Mouse (Mus musculus): Measurements from ENCODE around the gene Large1. TPM values are rescaled to one million over a fixed set of nuclear protein-coding genes. Genes with fewer than 3 reads are reported as not detected.
"Not testable (repeated sequence)": the region's sequence is repeated elsewhere in the genome, so short reads cannot be mapped to it uniquely, and the experiment has no call there.

Gene Large1
- total RNA-seq (2021) = 10 to 100 TPM; 17.7 to 19.0 TPM
- long read RNA-seq, experiment 1, partial matches to known transcripts = 2 of 6 reads
- long read RNA-seq, experiment 1, other reads (novel, unspliced or antisense) = 1 of 6 reads
- long read RNA-seq, experiment 2, partial matches to known transcripts = 2 of 5 reads
- long read RNA-seq, experiment 2, other reads (novel, unspliced or antisense) = 1 of 5 reads

- intact Hi-C loops (cut with DNase I; ENCODE audit: low total_unique reads) = loop anchor here (10.0 kb wide), 1 partner anchor 118 kb away; no protein-coding TSS in a partner anchor
- peak; percentile 99 for DNase-seq
These were observed at the start of gene Large1 for GRCm38 (mm10) chr8:73353108-73353793. Large1 (minus strand) TSS chr8:73353540.

- intact Hi-C loops (cut with DNase I; ENCODE audit: low total_unique reads) = no loop called here
- DNase-seq = no peak
These were observed 47.0 kb upstream of the Large1 start for GRCm38 (mm10) chr8:73400343-73400742.

- DNase-seq; intact Hi-C loops (cut with DNase I; ENCODE audit: low total_unique reads): not testable (repeated sequence)
These were observed 19.7 kb upstream of the Large1 start for GRCm38 (mm10) chr8:73373001-73373400.

DNA sequence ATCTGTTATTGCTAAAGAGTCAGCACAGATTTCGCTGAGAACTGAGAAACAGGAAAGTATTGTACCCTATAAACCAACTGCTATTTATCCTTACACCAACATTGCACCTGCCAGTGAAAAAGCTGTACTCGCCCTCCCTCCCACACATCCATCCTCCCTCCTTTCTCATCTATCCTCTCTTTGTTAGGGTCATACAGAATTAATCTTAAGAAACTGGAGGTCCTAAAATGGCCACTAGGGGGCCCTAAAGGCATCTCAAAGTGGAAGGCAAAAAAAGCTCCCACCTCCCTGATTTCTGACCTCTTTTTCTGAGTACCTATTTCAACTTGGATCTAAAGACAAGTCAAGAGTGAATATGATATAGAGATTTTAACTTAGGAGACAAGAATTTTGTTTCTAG, 2.6 kb upstream of the Large1 start:
- intact Hi-C loops (cut with DNase I; ENCODE audit: low total_unique reads) = loop anchor here (10.0 kb wide), 1 partner anchor 121 kb away; no protein-coding TSS in a partner anchor
- DNase-seq = peak; percentile 13

DNA sequence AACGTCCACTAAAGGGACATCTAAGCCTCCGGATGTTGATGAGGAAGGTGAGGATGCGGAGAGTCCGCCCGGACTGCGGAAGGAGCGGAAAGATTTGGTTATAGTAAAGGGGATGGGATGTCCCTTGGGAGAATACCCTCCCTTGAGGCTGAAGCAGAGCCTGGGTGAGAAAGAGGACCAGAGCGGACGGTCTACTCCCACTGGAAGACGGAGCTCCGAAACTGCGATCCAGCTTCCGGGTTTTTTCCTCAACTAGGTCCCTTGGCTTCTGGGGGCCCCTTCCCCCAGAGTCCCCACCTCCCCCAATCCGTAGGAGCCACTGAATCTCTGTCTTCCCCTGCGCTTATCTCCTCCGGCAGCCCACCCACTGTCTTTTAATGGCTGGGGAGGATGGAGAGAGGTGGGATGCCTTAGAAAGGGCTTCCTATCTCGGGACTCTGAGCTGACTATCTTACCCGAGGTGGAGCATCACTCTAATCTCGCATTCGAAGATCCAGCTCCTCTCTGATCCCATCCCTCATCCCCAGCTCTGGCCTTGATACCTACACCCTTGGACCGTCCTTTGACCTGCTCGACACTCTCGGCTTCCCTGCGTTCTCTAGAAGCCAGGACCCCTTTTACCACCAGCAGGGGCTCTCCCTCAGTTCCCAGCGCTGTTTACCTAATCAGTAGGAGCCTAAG, 1.0 kb upstream of the Large1 start:
- intact Hi-C loops (cut with DNase I; ENCODE audit: low total_unique reads) = loop anchor here (10.0 kb wide), 1 partner anchor 120 kb away; no protein-coding TSS in a partner anchor
- peak; percentile 39 for DNase-seq

DNA sequence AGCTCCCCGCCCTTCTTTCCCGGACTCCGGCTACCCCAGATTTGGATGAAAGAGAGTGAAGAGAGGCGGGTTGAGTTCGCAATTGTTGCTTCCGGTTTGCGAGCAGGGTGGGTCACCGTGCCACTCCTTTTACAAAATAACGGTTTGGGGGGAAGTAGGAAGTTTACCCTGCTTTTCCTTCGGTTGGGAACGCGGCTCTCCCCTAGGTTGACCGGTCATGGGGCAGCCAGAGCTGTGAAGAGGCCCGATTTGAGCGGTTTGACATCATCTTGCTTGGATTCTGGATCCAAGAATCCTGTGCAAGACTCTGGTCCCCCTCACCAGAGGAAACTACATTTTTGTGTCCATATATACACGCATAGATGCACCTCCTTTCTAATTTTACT, 447 bp upstream of the Large1 start:
- intact Hi-C loops (cut with DNase I; ENCODE audit: low total_unique reads) = loop anchor here (10.0 kb wide), 1 partner anchor 119 kb away; no protein-coding TSS in a partner anchor
- DNase-seq = no peak

DNA sequence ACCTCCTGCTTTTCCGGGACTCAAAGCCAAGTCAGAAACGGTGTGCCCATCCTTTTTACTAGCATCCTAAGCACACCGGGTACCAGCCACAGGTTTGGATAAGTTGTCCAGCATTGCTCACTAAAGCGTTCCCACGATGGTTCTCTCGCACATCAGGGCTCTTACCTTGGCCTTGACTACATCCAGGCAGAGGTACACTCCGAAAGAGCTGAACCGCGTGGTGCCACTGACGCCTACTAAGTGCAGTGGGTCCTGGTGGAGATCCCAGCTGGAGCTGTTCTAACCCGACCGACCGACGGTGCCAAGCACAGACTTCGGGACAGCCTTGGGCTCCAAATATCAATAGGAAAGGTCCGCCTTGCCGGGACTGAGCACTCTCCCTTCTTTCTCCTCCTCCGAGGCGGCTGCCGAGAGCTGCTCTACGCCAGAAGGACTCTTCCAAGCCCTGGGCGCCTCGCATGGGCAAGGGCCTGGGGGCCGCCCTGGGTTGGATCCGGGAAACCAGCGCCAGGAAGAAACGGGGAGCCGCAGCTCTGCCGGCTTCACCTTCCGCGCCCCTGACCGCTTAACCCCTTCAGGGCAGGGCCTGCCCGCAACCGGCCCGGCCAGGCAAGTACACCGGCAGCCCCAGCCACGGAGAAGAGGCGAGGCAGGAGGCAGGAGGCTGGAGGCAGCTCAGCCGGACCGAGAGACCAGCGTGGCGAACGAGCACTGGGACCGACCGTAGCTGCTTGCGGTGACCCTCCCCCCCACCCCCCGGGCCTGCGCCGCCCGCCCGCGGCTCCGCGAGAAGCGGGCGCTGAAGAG, 836 bp downstream of the Large1 start:
- intact Hi-C loops (cut with DNase I; ENCODE audit: low total_unique reads) = loop anchor here (10.0 kb wide), 1 partner anchor 118 kb away; no protein-coding TSS in a partner anchor
- DNase-seq = peak; percentile 51

GRCm38 (mm10) chr8:73350366-73350765, 3.0 kb downstream of the Large1 start:
- no peak for DNase-seq
- intact Hi-C loops (cut with DNase I; ENCODE audit: low total_unique reads) = loop anchor here (10.0 kb wide), 1 partner anchor 116 kb away; no protein-coding TSS in a partner anchor

- intact Hi-C loops (cut with DNase I; ENCODE audit: low total_unique reads) = no loop called here
These were observed 10.5 kb downstream of the Large1 start for GRCm38 (mm10) chr8:73342761-73343395.

GRCm38 (mm10) chr8:73336845-73337244, 16.5 kb downstream of the Large1 start:
- no peak for DNase-seq
- intact Hi-C loops (cut with DNase I; ENCODE audit: low total_unique reads) = no loop called here

More at GRCm38 (mm10) chr8:73342761-73343395, 10.5 kb downstream of the Large1 start:
- DNase-seq = peak; percentile 53

- intact Hi-C loops (cut with DNase I; ENCODE audit: low total_unique reads) = no loop called here
- DNase-seq = no peak
These were observed 24.2 kb downstream of the Large1 start for GRCm38 (mm10) chr8:73329131-73329530.

GRCm38 (mm10) chr8:73328056-73328455, 25.3 kb downstream of the Large1 start:
- intact Hi-C loops (cut with DNase I; ENCODE audit: low total_unique reads) = no loop called here

DNA sequence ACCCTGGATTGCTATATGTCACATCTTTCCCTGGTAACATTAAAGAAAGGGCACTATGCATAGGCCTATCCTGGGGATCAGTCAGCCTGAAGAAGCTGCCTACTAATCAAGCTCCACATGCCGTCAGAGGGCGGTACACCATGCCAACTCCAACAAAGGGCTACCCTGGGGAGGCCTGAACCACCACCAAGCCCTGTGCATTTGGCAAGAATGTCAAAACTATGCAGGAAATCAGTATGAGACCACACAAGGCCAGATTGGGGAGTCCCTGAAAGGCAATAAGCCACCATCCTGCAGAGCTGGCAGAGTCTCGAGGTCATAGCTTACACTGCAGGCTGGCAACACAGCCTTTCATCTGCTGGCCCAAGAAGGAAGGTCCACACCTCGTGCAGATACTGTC, 28.7 kb downstream of the Large1 start:
- DNase-seq = no peak
- intact Hi-C loops (cut with DNase I; ENCODE audit: low total_unique reads) = no loop called here

More at GRCm38 (mm10) chr8:73328056-73328455, 25.3 kb downstream of the Large1 start:
- no peak for DNase-seq

GRCm38 (mm10) chr8:73323591-73323990, 29.7 kb downstream of the Large1 start:
- intact Hi-C loops (cut with DNase I; ENCODE audit: low total_unique reads) = no loop called here
- DNase-seq = no peak

DNA sequence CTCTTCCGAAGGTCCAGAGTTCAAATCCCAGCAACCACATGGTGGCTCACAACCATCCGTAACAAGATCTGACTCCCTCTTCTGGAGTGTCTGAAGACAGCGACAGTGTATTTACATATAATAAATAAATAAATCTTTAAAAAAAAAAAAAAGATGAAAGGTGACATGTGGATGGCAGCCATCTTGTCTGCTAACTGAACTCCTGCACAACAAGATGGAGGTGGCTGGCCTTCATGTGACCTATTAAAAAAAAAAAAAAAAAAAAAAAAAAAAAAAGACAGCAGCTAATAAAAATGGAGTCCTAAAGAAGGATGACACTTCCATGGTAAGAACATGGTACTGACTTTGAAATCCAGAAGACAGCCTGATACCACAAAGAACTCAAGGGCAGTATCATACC, 33.8 kb downstream of the Large1 start:
- DNase-seq; intact Hi-C loops (cut with DNase I; ENCODE audit: low total_unique reads): not testable (repeated sequence)

GRCm38 (mm10) chr8:73313911-73314310, 39.4 kb downstream of the Large1 start:
- intact Hi-C loops (cut with DNase I; ENCODE audit: low total_unique reads) = no loop called here
- DNase-seq = no peak

GRCm38 (mm10) chr8:73312714-73313607, 40.4 kb downstream of the Large1 start:
- intact Hi-C loops (cut with DNase I; ENCODE audit: low total_unique reads) = no loop called here
- no peak for DNase-seq

GRCm38 (mm10) chr8:73310471-73310870, 42.9 kb downstream of the Large1 start:
- intact Hi-C loops (cut with DNase I; ENCODE audit: low total_unique reads) = no loop called here
- DNase-seq = no peak

Data from gastrocnemius, postnatal 14 days (tissue).